Mouse (Mus musculus) heart, postnatal 0 days (tissue): Measurements from ENCODE around the gene Slc29a1.

Experiments
- CTCF ChIP-seq: IDR thresholded peaks from 2 replicates; pipeline ENCODE4 v1.5.1; 2016; ENCODE audit warnings: antibody characterized with exemption, control low read depth, low read depth
- EP300 ChIP-seq: IDR thresholded peaks from 2 replicates; pipeline ENCODE4 v1.6.1; 2016; ENCODE audit warnings: antibody characterized with exemption, low read depth

- TF ChIP-seq EP300: no peak
- peak; percentile 21 for TF ChIP-seq CTCF
Observed at GRCm38 (mm10) chr17:45593479-45593878, 5.9 kb downstream of the Slc29a1 start.
